Mouse (Mus musculus) urinary bladder, postnatal 36 days (tissue): ENCODE data around the gene Creg1.
"Not testable (repeated sequence)": the region's sequence is repeated elsewhere in the genome, so short reads cannot be mapped to it uniquely, and the experiment has no call there.

Experiments
- DNase-seq, 2 experiments: peaks; one replicate each; pipeline ENCODE4 v3.0.0; 2022; ENCODE audit warnings: low spot score in 2 of 2, mixed read lengths in 1 of 2

Gene Creg1

DNA sequence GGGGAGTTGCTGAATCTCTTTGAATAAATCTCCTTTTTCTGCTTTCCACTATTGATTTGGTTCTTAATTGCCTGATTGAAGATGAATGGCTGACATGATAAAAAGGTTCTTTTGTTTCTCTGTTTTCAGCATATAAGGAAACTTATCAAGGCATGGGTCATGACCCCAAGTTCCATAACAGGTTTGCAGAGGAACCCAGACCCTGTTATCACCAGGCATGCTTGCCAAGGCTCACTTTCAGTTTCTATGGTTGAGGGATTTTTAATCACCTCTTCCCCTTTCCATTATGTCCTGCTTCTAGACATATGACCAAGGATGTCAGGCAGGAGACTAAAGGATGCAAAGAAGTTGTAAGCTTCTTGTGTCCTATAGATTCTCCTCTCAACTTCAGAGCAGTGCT is 12.4 kb upstream of the Creg1 start:
- no peak for DNase-seq

DNA sequence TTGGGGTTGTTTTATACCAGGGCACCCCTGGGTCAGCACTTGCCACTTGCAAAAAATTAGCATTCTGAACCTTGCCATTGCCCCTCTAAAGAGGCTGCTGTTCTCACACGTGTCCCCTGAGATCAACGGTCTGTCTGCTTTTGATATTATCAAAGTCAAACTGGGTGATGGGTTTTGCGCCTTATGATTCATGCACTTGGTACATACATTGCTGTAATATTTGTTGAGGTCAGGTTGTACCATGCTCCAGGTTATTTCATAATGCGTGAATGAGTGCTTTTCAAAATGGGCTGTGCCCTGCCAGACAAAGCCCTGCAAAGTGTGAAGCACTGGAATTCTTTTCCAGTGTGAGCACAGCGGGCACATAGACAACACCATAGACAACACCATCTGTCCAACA is 11.7 kb upstream of the Creg1 start:
- DNase-seq, result no peak

GRCm38 (mm10) chr1:165754205-165754604 is 9.3 kb upstream of the Creg1 start:
- DNase-seq, result no peak

GRCm38 (mm10) chr1:165755194-165755593 is 8.4 kb upstream of the Creg1 start:
- DNase-seq, result no peak

- no peak for DNase-seq
These were observed 1.8 kb upstream of the Creg1 start for GRCm38 (mm10) chr1:165761522-165762305.

- DNase-seq, result not testable (repeated sequence)
These were observed 1.0 kb upstream of the Creg1 start for GRCm38 (mm10) chr1:165762498-165762897.

DNA sequence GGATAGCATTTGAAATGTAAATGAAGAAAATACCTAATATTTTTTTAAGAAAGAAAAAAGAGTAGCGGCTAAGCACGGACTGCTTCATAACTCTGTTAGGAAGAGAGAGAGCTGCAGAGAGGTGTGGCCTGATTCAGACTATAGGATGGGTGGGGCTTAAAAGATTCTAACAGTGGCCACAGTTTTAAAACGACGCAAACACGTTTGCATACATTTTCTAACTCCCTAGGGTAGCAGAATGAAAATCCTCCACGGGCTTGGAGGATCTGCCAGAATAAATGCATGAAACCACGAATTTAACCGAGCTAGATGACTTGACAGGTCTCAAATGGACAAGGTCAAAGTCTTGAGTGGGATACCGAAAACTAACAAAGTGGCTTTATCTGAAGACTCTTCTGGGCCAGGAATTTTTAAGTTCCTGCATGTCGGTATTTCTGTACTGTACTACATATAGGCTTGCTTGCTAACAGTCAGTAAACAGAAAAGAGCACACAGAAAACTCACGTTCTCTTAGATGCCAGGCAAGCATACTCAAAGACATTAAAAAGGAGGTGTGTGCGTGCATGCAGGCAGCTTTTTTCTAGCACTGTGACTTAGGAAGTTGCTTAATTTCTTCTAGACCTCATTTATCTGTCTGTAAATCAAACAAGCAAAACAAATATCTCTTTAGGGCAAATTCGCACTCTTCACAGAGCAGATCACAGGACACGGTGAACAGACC is 472 bp upstream of the Creg1 start:
- no peak for DNase-seq

- no peak for DNase-seq
These were observed 1.0 kb downstream of the Creg1 start for GRCm38 (mm10) chr1:165764571-165764970.

DNA sequence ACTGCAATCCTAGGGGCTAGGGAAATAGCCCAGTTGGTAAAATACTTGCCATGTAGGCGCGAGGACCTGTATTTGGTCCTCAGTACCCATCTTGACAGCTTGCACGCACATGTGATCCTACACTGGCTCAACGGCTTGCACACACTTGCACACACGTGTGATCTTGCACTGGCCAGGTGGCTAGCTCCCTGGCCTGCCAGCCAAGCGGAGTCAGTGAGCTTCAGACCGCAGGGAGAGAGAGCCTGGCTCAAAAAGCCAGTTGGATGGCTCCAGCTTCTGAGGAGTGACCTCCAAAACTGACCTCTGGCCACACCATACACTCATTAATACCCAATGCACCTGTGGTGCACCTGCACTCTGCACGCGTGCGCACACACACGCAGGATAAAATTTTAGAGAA is 1.5 kb downstream of the Creg1 start:
- no peak for DNase-seq

DNA sequence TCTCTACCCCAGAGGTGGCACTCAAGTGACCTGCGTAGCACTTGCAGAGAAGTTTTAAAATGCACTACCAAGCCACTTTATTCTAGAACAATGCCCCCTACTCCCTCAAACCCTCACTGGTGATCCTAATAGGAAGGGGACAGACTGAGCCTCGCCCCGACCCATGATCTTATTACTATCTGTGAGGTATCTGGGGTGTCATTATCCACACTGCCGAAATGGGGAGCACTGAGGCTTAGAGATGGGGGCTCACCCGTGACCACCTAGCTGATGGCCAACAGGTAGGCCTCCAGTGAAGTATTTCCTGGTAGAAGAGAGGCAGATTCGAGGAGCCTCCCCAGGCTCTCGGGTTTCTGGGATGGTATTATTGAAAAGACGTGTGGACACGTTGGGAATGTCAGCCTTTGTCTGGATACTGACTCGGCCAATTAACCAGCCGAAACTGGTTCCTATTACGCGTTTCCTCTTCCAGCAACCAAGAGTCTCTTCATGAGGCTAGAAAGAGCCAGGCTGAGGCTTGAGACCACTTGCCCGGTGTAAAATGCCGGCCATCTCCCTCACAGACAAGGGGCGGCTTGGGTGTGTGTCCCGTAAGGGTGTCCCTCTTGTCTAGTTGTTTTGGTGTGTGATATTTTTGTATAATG is 2.2 kb downstream of the Creg1 start:
- no peak for DNase-seq

GRCm38 (mm10) chr1:165766295-165766890 is 2.8 kb downstream of the Creg1 start:
- DNase-seq, result no peak

DNA sequence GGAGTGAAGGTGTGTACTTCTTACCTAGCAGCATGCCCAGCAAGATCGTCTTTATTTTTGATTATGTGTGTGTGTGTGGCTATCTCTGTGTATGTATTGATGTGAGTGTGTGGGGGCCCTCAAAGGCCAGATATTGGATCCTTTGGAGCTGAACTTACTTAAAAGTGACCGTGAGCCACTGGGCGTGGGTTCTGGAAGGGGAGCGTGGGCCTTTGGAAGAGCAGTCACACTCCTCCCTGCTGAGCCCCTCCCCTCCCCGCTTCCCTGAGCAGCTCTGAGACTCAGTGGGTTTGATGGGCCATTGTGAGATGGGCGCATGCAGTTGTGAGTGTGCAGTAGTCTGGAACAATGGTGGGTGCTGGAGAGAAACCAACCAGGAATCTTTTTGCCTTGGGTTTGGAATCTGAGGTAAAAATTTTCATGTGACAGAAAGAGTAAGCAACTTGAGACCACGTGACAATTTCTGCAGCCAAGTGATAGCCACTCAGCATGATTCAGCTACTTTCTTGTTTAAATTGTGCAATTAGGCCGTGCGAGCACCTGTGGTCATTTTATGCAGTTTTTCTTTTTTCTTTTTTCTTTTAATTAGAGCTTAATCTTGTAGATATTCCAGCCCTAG is 5.5 kb downstream of the Creg1 start:
- no peak for DNase-seq

GRCm38 (mm10) chr1:165770181-165770759 is 6.7 kb downstream of the Creg1 start:
- DNase-seq, result no peak

GRCm38 (mm10) chr1:165771491-165771897 is 7.9 kb downstream of the Creg1 start:
- peak; percentile 71 to 81 for DNase-seq

- no peak for DNase-seq
These were observed 8.5 kb downstream of the Creg1 start for GRCm38 (mm10) chr1:165771998-165772397.

DNA sequence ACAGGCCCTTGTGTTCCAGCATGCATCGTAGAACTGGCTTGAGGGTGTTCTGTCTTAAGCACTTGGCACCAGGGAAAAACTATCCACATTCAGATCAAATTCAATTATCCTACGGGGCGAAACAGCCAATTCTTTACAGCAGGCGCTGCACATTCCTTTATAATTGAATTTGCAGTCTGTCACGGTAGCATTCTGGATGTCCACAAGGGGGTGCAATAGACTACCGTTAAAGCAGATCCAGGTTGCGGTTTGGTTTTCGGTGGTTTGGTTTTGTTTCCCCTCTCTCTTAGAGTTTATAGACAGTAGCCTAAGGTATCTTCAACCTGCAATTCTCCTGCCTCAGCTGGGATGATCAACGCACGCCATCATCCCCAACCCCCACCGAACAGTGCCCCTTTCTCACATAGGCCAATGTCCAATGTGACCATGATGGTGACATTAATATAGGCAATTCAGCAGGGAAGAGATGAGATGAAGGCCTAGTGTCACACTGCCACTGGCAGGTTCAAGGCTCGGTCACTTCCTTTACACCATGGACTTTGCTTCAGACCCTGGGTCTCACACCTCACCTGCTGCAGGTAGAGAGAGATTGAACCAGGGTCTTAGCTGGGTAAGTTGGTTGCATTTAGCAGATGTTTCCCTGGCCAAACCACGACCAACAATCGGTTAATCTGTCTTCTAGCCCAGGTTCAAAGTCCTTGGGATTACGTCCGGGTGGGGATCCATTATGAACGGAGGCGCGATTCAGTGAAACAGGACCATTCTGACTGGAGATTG is 12.2 kb downstream of the Creg1 start:
- no peak for DNase-seq

- no peak for DNase-seq
These were observed 16.5 kb downstream of the Creg1 start for GRCm38 (mm10) chr1:165779954-165780585.

- DNase-seq, result peak in 1 of 2 experiments; percentile 14
These were observed 17.1 kb downstream of the Creg1 start for GRCm38 (mm10) chr1:165780586-165781111.

- no peak for DNase-seq
These were observed 17.9 kb downstream of the Creg1 start for GRCm38 (mm10) chr1:165781426-165781825.

- no peak for DNase-seq
These were observed 18.4 kb downstream of the Creg1 start for GRCm38 (mm10) chr1:165781911-165782310.
